Mouse (Mus musculus) layer of hippocampus, adult 9-10 months (tissue): ENCODE results near the gene Pogz.
"Not testable (repeated sequence)": the region's sequence is repeated elsewhere in the genome, so short reads cannot be mapped to it uniquely, and the experiment has no call there.

Experiments used
- DNase-seq: peaks from one replicate; pipeline ENCODE4 v3.0.0; 2022; ENCODE audit warnings: low spot score

The Pogz gene

GRCm38 (mm10) chr3:94915903-94916741 is 78.8 kb downstream of the Pogz start:
- DNase-seq, result no peak

GRCm38 (mm10) chr3:94917816-94918361 is 80.5 kb downstream of the Pogz start:
- no peak for DNase-seq

DNA sequence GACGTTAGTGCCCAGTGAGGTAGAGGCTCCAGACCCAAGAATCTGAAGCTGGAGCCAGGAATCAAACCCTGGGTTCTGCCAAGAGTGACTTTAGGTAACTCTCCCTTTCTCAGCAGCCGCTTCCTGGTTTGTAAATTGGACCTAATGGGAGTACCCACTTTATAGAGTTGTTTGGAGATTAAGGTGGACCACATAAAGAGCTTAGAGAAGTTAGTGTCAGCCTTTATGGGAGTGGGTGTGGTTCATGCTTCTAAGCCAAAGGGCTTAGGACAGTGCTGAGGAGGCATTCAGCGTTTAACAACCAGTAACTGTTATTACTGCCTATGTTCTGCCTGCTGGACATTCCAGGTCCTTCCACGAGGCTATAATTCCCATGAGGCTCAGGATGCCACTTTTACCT is 81.5 kb downstream of the Pogz start:
- no peak for DNase-seq

- no peak for DNase-seq
Observed at GRCm38 (mm10) chr3:94921104-94921503, 83.7 kb downstream of the Pogz start.

DNA sequence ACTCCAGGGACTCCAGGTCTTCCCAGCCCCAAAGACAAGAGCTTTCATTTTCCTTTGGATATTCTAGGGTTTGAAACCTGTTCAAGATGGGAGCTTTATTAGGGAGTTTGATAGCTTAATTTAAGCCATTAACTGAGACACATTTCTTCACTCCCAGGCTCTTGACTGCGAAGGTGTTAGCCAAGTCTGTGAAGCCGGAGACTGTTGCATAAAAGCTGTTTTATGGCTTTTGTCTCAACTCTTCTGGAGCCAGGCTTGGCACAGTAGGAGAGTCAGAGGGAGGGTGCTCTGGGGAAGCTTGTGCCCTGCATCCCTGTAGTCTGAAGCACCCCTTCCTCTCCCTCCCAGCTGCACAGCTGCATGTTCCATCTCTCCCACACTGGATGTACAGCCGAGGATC is 85.0 kb downstream of the Pogz start:
- no peak for DNase-seq

GRCm38 (mm10) chr3:94924688-94925087 is 87.3 kb downstream of the Pogz start:
- no peak for DNase-seq

- DNase-seq, result not testable (repeated sequence)
Observed at GRCm38 (mm10) chr3:94926301-94926736, 89.0 kb downstream of the Pogz start.

DNA sequence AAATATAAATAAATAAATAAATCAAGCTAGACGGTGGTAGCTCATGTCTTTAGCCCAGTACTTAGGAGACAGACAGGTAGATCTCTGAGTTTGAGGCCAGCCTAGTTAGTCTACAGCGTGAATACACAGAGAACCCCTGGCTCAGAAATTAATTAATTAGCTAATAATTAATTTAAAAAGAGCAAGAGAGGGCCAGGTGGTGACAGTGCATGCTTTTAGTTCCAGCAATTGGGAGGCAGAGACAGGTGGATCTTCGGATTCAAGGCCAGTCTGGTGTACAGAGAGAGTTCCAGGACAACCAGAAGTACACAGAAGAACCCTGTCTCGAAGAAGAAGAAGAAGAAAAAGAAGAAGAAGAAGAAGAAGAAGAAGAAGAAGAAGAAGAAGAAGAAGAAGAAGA is 91.6 kb downstream of the Pogz start:
- not testable (repeated sequence) for DNase-seq

GRCm38 (mm10) chr3:94930386-94931266 is 93.3 kb downstream of the Pogz start:
- not testable (repeated sequence) for DNase-seq

- not testable (repeated sequence) for DNase-seq
Observed at GRCm38 (mm10) chr3:94931427-94932082, 94.2 kb downstream of the Pogz start.
